Mouse (Mus musculus) adrenal gland, postnatal 36 days (tissue): Measurements from ENCODE around the gene Maats1. TPM values are rescaled to one million over a fixed set of nuclear protein-coding genes. Genes with fewer than 3 reads are reported as not detected.

Experiments
- total RNA-seq, 2 experiments: library from RNA; stranded (reverse); gene quantifications; 2 replicates each; pipeline ENCODE4 v1.2.3; 2021

Maats1 gene
- total RNA-seq, 2 experiments from 2014 or later = 0.66 to 0.70 TPM

Other genes starting within 250 kb of the Maats1 start
- not detected for gene Nr1i2, start 47.3 kb downstream of the Maats1 start, total RNA-seq
- 100 to 1,000 TPM; 288 to 296 TPM for gene Cox17, start 4.8 kb upstream of the Maats1 start, total RNA-seq
- under 1 TPM in 1 of 2 experiments, not detected in 1; 0.95 TPM for gene Gm21987, start 4.9 kb upstream of the Maats1 start, total RNA-seq
- gene Popdc2, start 20.1 kb upstream of the Maats1 start, total RNA-seq = 1 to 10 TPM; 1.3 to 1.8 TPM
- gene Pla1a, start 91.0 kb upstream of the Maats1 start, total RNA-seq = 10 to 100 TPM; 16.4 to 45.3 TPM
- gene Adprh, start 110.6 kb upstream of the Maats1 start, total RNA-seq = 10 to 100 TPM; 47.3 to 54.0 TPM
- under 1 TPM; 0.53 to 0.79 TPM for gene Cd80, start 113.4 kb upstream of the Maats1 start, total RNA-seq
- gene Timmdc1, start 180.5 kb upstream of the Maats1 start, total RNA-seq = 10 to 100 TPM; 46.1 to 47.8 TPM
- gene Poglut1, start 208.1 kb upstream of the Maats1 start, total RNA-seq = 10 to 100 TPM; 31.3 to 31.7 TPM
- gene Tmem39a, start 216.6 kb upstream of the Maats1 start, total RNA-seq = 10 to 100 TPM; 77.5 to 85.4 TPM